Mouse (Mus musculus) forebrain, embryonic 10.5 days (tissue): ENCODE data around the gene Pex3. TPM values are rescaled to one million over a fixed set of nuclear protein-coding genes. Genes with fewer than 3 reads are reported as not detected.

Source experiments
- polyA plus RNA-seq: library from polyadenylated mRNA; unstranded; fragments of >200 nt; fragmentation: Nextera tagmentation; extraction: Ambion mirVana; gene quantifications from 2 replicates; pipeline ENCODE4 v1.2.1, GENCODE M21; 2016

Gene Pex3
- polyA plus RNA-seq, 1 experiment from 2014 or later = 16.3 TPM

Other genes starting within 250 kb of the Pex3 start
- gene Phactr2, start 78.7 kb downstream of the Pex3 start, polyA plus RNA-seq = 13.4 and 14.2 TPM in 2 replicates
- 23.7 and 25.3 TPM in 2 replicates for gene Fuca2, start 53.6 kb downstream of the Pex3 start, polyA plus RNA-seq
- 5.0 and 6.0 TPM in 2 replicates for gene Adat2, start 248 bp downstream of the Pex3 start, polyA plus RNA-seq